Mouse (Mus musculus): ENCODE data around the gene Msx1. TPM values are rescaled to one million over a fixed set of nuclear protein-coding genes. Genes with fewer than 3 reads are reported as not detected.

Gene Msx1
- polyA plus RNA-seq, 1 experiment from 2014 or later, result 55.2 TPM

GRCm38 (mm10) chr5:37822791-37823720 lies 1.3 kb downstream of the Msx1 start:
- H3K27me3 ChIP-seq (ENCODE audit: control insufficient read depth, insufficient read depth, low read length), result peaks cover 90% of the 10 kb centered on the region
- H3K9ac ChIP-seq (ENCODE audit: low read length), result peak overlapping the region; percentile 79
- DNase-seq (ENCODE audit: low spot score) (peak; percentile 55), ATAC-seq (ENCODE audit: insufficient read depth, low FRiP score, low TSS enrichment) (no peak)
- WGBS, result under 1% methylated on average over 42 of the region's 42 CpGs
- peak overlapping the region; percentile 95 for H3K4me2 ChIP-seq (ENCODE audit: low read depth)
- H3K4me3 ChIP-seq (ENCODE audit: low read depth, low read length), result peak overlapping the region; percentile 58
- H3K36me3 ChIP-seq (ENCODE audit: control insufficient read depth, insufficient read depth, low read length), result no peaks in the 10 kb centered on the region
- no peak overlapping the region for H3K27ac ChIP-seq (ENCODE audit: low read depth, low read length)
- peaks cover 32% of the 10 kb centered on the region for H3K4me1 ChIP-seq (ENCODE audit: control insufficient read depth, insufficient read depth, low read length)
- H3K9me3 ChIP-seq (ENCODE audit: control insufficient read depth, low read length), result no peaks in the 10 kb centered on the region

DNA sequence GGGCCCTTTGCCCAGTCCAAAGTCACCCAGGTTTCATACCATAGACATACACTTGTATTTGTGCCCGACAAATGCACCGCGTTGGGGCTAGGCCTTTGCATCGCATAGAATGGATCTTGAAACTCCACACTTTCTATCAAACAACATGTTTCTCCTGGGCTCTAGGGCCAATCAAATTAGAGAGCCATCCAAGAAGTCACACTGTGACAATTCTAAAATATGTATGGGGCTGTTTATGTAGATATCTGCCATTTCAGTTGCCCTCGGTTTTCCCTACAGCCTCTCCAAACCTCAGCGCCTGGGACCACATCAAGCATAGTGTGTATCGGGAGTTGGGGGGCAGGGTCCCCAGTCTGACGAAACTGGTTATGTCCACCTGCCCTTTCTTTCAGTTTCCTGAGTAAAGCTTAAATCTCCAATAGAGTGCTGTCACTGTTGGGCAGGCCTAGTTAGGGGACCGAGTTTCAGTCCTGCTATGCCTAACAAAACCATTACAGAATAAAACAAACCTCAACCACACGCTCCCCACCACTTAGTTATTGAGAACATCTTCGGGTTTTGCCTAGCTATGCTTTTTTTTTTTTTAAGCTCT lies 2.2 kb downstream of the Msx1 start:
- H3K9ac ChIP-seq (ENCODE audit: low read length), result peak overlapping the region; percentile 79; the same call in 1 of the 2 replicates
- 4% methylated on average over 11 of the region's 11 CpGs for WGBS
- peaks cover 33% of the 10 kb centered on the region for H3K4me1 ChIP-seq (ENCODE audit: control insufficient read depth, insufficient read depth, low read length)
- peaks cover 90% of the 10 kb centered on the region for H3K27me3 ChIP-seq (ENCODE audit: control insufficient read depth, insufficient read depth, low read length)
- no peak overlapping the region for H3K27ac ChIP-seq (ENCODE audit: low read depth, low read length)
- DNase-seq (ENCODE audit: low spot score), result no peak
- no peaks in the 10 kb centered on the region for H3K9me3 ChIP-seq (ENCODE audit: control insufficient read depth, low read length)
- H3K4me2 ChIP-seq (ENCODE audit: low read depth), result peak overlapping the region; percentile 95
- no peaks in the 10 kb centered on the region for H3K36me3 ChIP-seq (ENCODE audit: control insufficient read depth, insufficient read depth, low read length)
- peak overlapping the region; percentile 58 for H3K4me3 ChIP-seq (ENCODE audit: low read depth, low read length)
- ATAC-seq (ENCODE audit: insufficient read depth, low FRiP score, low TSS enrichment), result no peak

DNA sequence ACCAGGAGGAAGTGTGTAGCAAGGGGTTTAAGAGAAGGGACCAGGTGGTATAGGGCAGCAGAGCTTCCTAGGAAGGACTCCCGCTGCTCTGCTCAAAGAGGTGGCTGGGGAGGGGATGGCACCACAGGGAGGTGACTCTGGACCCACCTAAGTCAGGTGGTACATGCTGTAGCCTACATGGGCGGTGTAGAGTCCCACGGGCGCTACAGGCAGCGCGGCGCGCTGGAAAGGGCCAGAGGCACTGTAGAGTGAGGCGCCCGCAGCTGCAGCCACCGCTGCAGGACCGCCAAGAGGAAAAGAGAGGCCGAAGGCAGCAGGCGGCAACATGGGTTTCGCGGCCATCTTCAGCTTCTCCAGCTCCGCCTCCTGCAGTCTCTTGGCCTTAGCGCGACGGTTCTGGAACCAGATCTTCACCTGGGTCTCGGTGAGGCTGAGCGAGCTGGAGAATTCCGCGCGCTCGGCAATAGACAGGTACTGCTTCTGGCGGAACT lies 3.2 kb downstream of the Msx1 start:
- Histone ChIP-seq H3K4me1 (ENCODE audit: control insufficient read depth, insufficient read depth, low read length) (peaks cover 26% of the 10 kb centered on the region), H3K9me3 (ENCODE audit: control insufficient read depth, low read length) (no peaks in the 10 kb centered on the region), H3K4me2 (ENCODE audit: low read depth) (peak overlapping the region; percentile 95), H3K4me3 (ENCODE audit: low read depth, low read length) (peak overlapping the region; percentile 19), H3K36me3 (ENCODE audit: control insufficient read depth, insufficient read depth, low read length) (no peaks in the 10 kb centered on the region), H3K27me3 (ENCODE audit: control insufficient read depth, insufficient read depth, low read length) (peaks cover 93% of the 10 kb centered on the region), H3K27ac (ENCODE audit: low read depth, low read length) (no peak overlapping the region), H3K9ac (ENCODE audit: low read length) (peak overlapping the region; percentile 30)
- WGBS, result 3% methylated on average over 23 of the region's 27 CpGs
- DNase-seq (ENCODE audit: low spot score) (peak; percentile 58), ATAC-seq (ENCODE audit: insufficient read depth, low FRiP score, low TSS enrichment) (no peak)

GRCm38 (mm10) chr5:37820689-37821088 lies 3.7 kb downstream of the Msx1 start:
- Histone ChIP-seq H3K4me1 (ENCODE audit: control insufficient read depth, insufficient read depth, low read length) (peaks cover 21% of the 10 kb centered on the region), H3K9me3 (ENCODE audit: control insufficient read depth, low read length) (no peaks in the 10 kb centered on the region)
- 19% methylated on average over 8 of the region's 8 CpGs for WGBS

DNA sequence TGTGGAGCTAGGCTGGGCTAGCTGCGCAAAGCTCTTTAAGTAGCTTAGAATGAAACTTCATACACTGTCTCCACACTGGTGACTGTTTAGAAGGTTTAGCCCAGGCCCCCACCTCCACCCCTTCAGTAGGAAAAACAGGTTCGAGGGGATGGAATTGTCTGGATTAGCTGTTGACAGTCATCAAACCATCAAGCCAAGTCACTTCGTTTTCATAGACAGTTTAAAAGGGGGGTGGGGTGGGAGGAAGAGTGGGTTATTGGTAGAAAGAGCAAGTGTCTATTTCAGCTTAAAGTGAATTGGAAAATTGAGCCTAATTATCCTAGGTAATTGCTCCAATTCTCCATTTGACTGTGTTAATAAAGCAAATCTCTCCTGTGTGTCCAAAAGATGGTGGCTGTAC lies 4.4 kb downstream of the Msx1 start:
- no peak overlapping the region for H3K4me2 ChIP-seq (ENCODE audit: low read depth)
- DNase-seq (ENCODE audit: low spot score) (no peak), ATAC-seq (ENCODE audit: insufficient read depth, low FRiP score, low TSS enrichment) (no peak)
- no peak overlapping the region for H3K9ac ChIP-seq (ENCODE audit: low read length)
- H3K36me3 ChIP-seq (ENCODE audit: control insufficient read depth, insufficient read depth, low read length), result no peaks in the 10 kb centered on the region
- H3K4me1 ChIP-seq (ENCODE audit: control insufficient read depth, insufficient read depth, low read length), result peaks cover 20% of the 10 kb centered on the region
- no peak overlapping the region for H3K27ac ChIP-seq (ENCODE audit: low read depth, low read length)
- WGBS, result 13% methylated on average over 3 of the region's 3 CpGs
- H3K4me3 ChIP-seq (ENCODE audit: low read depth, low read length), result no peak overlapping the region; the same call in 1 of the 2 replicates
- H3K9me3 ChIP-seq (ENCODE audit: control insufficient read depth, low read length), result no peaks in the 10 kb centered on the region
- peaks cover 89% of the 10 kb centered on the region for H3K27me3 ChIP-seq (ENCODE audit: control insufficient read depth, insufficient read depth, low read length)

More at GRCm38 (mm10) chr5:37820689-37821088, 3.7 kb downstream of the Msx1 start:
- no peak for ATAC-seq (ENCODE audit: insufficient read depth, low FRiP score, low TSS enrichment)
- Histone ChIP-seq H3K4me2 (ENCODE audit: low read depth) (peak overlapping the region; percentile 7; the same call in 1 of the 2 replicates), H3K4me3 (ENCODE audit: low read depth, low read length) (peak overlapping the region; percentile 19; the same call in 1 of the 2 replicates), H3K27me3 (ENCODE audit: control insufficient read depth, insufficient read depth, low read length) (peaks cover 92% of the 10 kb centered on the region), H3K27ac (ENCODE audit: low read depth, low read length) (no peak overlapping the region), H3K9ac (ENCODE audit: low read length) (no peak overlapping the region), H3K36me3 (ENCODE audit: control insufficient read depth, insufficient read depth, low read length) (no peaks in the 10 kb centered on the region)
- peak; percentile 49 for DNase-seq (ENCODE audit: low spot score)

DNA sequence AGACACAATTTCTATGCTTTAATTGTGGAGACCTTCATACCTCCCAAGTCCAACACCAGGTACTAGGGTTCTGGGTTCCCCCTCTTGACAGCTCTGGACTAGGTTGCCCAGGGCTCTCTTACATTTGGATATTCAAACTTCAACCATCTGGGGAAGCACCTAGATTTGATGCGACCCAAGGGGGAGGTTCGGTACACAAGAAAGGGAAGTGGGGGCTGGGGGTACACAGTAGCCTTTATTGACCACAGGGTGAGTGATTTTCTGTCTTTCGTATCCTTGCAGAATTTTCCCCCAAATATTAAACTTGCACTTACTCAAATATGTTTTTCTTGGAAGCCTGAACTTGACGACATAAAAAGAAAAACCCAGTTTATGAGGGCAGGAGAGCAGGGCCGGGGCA lies 4.8 kb downstream of the Msx1 start:
- Histone ChIP-seq H3K4me1 (ENCODE audit: control insufficient read depth, insufficient read depth, low read length) (peaks cover 18% of the 10 kb centered on the region), H3K36me3 (ENCODE audit: control insufficient read depth, insufficient read depth, low read length) (no peaks in the 10 kb centered on the region), H3K9me3 (ENCODE audit: control insufficient read depth, low read length) (no peaks in the 10 kb centered on the region), H3K4me2 (ENCODE audit: low read depth) (no peak overlapping the region), H3K27me3 (ENCODE audit: control insufficient read depth, insufficient read depth, low read length) (peaks cover 88% of the 10 kb centered on the region), H3K4me3 (ENCODE audit: low read depth, low read length) (no peak overlapping the region; the same call in 1 of the 2 replicates), H3K27ac (ENCODE audit: low read depth, low read length) (no peak overlapping the region), H3K9ac (ENCODE audit: low read length) (no peak overlapping the region)
- no peak for DNase-seq (ENCODE audit: low spot score)
- 13% methylated on average over 5 of the region's 5 CpGs for WGBS
- no peak for ATAC-seq (ENCODE audit: insufficient read depth, low FRiP score, low TSS enrichment)

GRCm38 (mm10) chr5:37818533-37819215 lies 5.7 kb downstream of the Msx1 start:
- no peak for ATAC-seq (ENCODE audit: insufficient read depth, low FRiP score, low TSS enrichment)
- Histone ChIP-seq H3K4me1 (ENCODE audit: control insufficient read depth, insufficient read depth, low read length) (peaks cover 14% of the 10 kb centered on the region), H3K27me3 (ENCODE audit: control insufficient read depth, insufficient read depth, low read length) (peaks cover 82% of the 10 kb centered on the region), H3K4me2 (ENCODE audit: low read depth) (peak overlapping the region; percentile 24; the same call in 1 of the 2 replicates), H3K36me3 (ENCODE audit: control insufficient read depth, insufficient read depth, low read length) (no peaks in the 10 kb centered on the region), H3K4me3 (ENCODE audit: low read depth, low read length) (0 out of 2 replicates have a peak overlapping the region, but pooled peaks have one; percentile 4), H3K9ac (ENCODE audit: low read length) (no peak overlapping the region), H3K9me3 (ENCODE audit: control insufficient read depth, low read length) (no peaks in the 10 kb centered on the region), H3K27ac (ENCODE audit: low read depth, low read length) (no peak overlapping the region)
- DNase-seq (ENCODE audit: low spot score), result peak; percentile 47
- WGBS, result 3% methylated on average over 25 of the region's 25 CpGs

Measured in neural tube, embryonic 11.5 days (tissue).